Mouse (Mus musculus): ENCODE results near the gene Klf9.

DNA sequence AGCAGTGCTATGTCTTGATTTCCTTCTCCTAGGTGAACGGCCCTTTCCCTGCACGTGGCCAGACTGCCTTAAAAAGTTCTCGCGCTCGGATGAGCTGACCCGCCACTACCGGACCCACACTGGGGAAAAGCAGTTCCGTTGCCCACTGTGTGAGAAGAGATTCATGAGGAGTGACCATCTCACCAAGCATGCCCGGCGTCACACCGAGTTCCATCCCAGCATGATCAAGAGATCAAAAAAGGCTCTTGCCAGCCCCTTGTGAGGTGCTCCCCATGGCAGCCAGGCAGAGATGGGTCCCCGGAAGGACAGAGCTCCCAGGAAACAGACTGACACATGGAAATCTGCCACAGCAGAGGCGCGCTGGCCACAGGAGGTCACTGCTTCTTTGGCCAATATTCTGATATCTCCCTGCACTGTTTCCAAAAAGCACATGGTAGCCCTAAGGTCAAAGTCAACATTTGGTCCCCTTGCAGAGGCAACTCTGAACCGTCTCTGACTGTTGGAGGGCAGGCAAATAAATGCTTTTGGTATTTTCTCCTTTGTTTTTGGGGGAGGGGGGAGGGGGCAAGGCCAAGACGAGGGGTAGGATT, 23.7 kb downstream of the Klf9 start:
- TF ChIP-seq CTCF (IDR thresholded peaks at IDR 0.05; ENCODE audit: low read depth), result no peak
- TF ChIP-seq EP300 (IDR thresholded peaks at IDR 0.05; ENCODE audit: low read depth), result no peak

All from heart, postnatal 0 days (tissue).